Mouse (Mus musculus): Measurements from ENCODE around the gene Arih2. TPM values are rescaled to one million over a fixed set of nuclear protein-coding genes. Genes with fewer than 3 reads are reported as not detected.
"Not testable (repeated sequence)": the region's sequence is repeated elsewhere in the genome, so short reads cannot be mapped to it uniquely, and the experiment has no call there.

The Arih2 gene
- total RNA-seq, 2 experiments from 2014 or later: 51.7 to 53.8 TPM

- no peak overlapping the region for H3K4me3 ChIP-seq
- intact Hi-C loops (cut with DNase I): no loop called here
- H3K27ac ChIP-seq: no peak overlapping the region
- no peak for DNase-seq (ENCODE audit: extremely low spot score in 1 of 2, low spot score in 2 of 2)
- no peak for TF ChIP-seq CTCF (IDR thresholded peaks at IDR 0.05)
Observed at GRCm38 (mm10) chr9:108687181-108687580, 38.0 kb upstream of the Arih2 start.

GRCm38 (mm10) chr9:108686475-108686887 lies 37.3 kb upstream of the Arih2 start:
- no peak overlapping the region for H3K4me3 ChIP-seq
- TF ChIP-seq CTCF (IDR thresholded peaks at IDR 0.05): no peak
- intact Hi-C loops (cut with DNase I): no loop called here
- H3K27ac ChIP-seq: no peak overlapping the region
- no peak for DNase-seq (ENCODE audit: extremely low spot score in 1 of 2, low spot score in 2 of 2)

GRCm38 (mm10) chr9:108680026-108680425 lies 30.8 kb upstream of the Arih2 start:
- Histone ChIP-seq H3K4me3 (no peak overlapping the region), H3K27ac (no peak overlapping the region)
- intact Hi-C loops (cut with DNase I): no loop called here
- TF ChIP-seq CTCF (IDR thresholded peaks at IDR 0.05): no peak
- no peak for DNase-seq (ENCODE audit: extremely low spot score in 1 of 2, low spot score in 2 of 2)

DNA sequence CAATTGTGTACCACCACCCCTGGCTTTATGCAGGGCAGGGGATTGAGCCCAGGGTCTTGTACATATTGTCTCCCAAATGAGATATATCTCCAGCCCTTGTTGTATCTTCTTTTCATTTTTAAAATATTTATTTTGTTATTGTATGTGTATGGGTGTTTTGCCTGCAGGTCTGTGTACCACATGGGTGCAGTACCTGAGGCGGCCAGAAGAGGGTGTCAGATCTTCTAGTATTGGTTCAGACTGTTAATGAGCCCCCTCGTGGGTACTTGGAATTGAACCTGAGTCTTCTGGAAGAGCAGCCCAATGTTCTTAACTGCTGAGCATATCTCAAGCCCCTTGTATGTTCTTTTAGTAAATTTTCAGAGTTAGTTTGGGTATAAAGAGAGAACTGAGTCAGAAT lies 24.0 kb upstream of the Arih2 start:
- TF ChIP-seq CTCF (IDR thresholded peaks at IDR 0.05): peak; percentile 38
- Histone ChIP-seq H3K4me3 (no peak overlapping the region), H3K27ac (no peak overlapping the region)
- DNase-seq (ENCODE audit: extremely low spot score in 1 of 2, low spot score in 2 of 2): no peak
- intact Hi-C loops (cut with DNase I): no loop called here

DNA sequence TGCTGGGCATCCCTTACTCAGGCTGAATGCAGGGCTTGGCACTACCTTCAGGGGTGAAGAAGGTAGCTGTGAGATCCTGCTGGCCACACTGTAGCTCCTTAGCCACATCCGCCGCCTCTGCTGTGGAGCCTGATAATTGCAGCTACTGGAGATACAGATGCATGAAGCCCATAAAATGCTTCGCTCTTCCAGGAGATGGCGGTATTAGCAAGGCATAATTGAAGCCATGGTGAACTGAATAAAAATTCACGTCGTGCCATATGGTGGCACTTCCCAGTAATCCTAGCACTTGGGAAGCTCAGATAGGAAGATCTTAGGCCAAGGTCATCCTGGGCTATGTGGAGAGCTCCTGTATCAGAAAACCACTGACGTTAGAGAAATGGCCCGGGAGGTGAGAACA lies 20.7 kb upstream of the Arih2 start:
- intact Hi-C loops (cut with DNase I): no loop called here
- no peak overlapping the region for H3K27ac ChIP-seq
- no peak for DNase-seq (ENCODE audit: extremely low spot score in 1 of 2, low spot score in 2 of 2)
- no peak overlapping the region for H3K4me3 ChIP-seq
- TF ChIP-seq CTCF (IDR thresholded peaks at IDR 0.05): peak; percentile 35

DNA sequence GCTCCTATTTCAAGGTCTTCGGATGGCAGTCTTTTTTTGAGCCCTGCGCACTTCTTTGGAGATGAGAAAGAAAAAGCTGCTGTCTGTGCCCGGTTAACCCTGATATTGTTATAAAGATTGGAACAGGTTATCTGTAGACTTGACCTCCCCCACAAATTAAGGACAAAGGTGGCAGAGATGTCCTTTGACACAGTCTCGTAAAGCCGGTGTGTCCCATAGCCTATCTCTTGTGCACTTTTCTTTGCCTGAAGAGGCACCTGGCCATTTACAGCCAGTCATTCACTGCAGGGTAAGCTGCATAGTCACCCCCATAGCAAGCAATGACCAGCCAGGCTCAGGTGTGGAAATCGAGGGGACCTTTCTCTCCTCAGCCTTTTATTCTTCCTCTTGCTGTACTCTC lies 13.5 kb upstream of the Arih2 start:
- no peak overlapping the region for H3K27ac ChIP-seq
- H3K4me3 ChIP-seq: peak overlapping the region; percentile 62
- intact Hi-C loops (cut with DNase I): no loop called here
- no peak for DNase-seq (ENCODE audit: extremely low spot score in 1 of 2, low spot score in 2 of 2)
- no peak for TF ChIP-seq CTCF (IDR thresholded peaks at IDR 0.05)

GRCm38 (mm10) chr9:108661677-108662612 lies 12.8 kb upstream of the Arih2 start, which contains the start of gene Slc25a20:
Slc25a20 (plus strand) TSS chr9:108662088.
- TF ChIP-seq CTCF (IDR thresholded peaks at IDR 0.05): no peak
- intact Hi-C loops (cut with DNase I): no loop called here
- peak within 1 kb of the TSS; percentile 62 for H3K4me3 ChIP-seq
- no peak within 1 kb of the TSS for H3K27ac ChIP-seq
- DNase-seq (ENCODE audit: extremely low spot score in 1 of 2, low spot score in 2 of 2): peak; percentile 53 to 67

DNA sequence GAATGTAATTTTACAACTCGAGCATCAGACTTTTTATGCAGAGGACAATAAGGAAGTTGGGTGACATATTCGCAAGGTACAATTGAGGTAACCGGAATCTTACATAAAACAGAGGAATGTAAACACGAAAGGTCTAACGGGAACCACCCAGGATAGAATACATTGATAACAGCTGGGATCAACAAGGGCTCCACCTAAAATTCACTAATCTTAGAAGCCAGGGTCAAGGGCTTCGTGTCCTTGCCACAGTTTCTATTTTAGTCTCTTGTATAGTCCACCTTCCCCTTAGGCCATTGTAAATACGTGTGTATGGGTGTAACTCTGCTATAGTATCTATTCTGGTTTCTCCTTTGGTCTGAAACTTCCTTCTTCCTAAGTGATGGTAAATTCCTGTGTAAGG lies 6.7 kb upstream of the Arih2 start:
- DNase-seq (ENCODE audit: extremely low spot score in 1 of 2, low spot score in 2 of 2); H3K4me3 ChIP-seq; H3K27ac ChIP-seq; intact Hi-C loops (cut with DNase I): not testable (repeated sequence)

DNA sequence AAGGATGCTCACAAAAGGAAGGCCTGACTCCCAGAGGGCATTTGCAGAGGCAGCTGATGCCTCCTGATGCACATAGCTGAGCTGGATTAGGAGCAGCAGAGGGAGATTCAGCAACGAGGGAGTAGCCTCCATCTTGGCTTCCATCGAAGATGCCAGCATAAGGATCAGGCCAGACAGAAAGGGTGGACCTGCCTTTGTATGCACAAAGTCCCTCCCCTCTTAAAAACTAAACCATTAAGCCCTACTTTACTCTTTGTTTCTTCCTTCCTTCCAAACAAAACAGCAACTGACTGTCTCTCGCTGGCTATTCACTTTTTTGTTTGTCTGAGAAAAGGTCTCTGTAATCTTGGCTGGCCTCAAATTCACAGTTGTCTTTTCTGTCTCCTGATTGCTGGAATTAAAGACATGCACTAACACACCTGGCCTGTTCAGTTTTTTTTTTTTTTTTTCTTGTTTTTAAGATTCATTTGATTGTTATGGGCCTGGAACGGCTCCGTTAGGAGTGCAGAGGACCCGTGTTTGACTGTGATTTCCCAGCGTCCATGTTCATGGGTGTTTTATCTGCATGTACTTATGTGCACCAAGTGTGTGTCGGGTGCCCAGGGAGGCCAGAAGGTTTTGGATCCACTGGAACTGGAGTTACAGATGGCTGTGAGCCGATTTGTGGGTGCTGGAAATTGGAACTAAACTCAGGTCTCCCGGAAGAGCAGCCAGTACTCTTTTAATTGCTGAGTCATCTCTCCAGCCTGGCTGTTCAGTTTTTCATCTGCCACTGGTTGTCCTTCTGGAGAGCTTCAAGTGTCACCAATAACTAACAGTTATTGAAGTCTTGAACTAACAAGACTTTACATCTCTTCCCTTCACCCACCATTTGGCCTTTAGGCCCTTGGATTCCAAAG lies 5.6 kb upstream of the Arih2 start:
- H3K27ac ChIP-seq: no peak overlapping the region
- intact Hi-C loops (cut with DNase I): no loop called here
- DNase-seq (ENCODE audit: extremely low spot score in 1 of 2, low spot score in 2 of 2): no peak
- TF ChIP-seq CTCF (IDR thresholded peaks at IDR 0.05): no peak
- H3K4me3 ChIP-seq: no peak overlapping the region

- intact Hi-C loops (cut with DNase I): loop anchor here (5.0 kb wide), 1 partner anchor 82 kb away; the partner anchor contains the start of genes Dalrd3 and Ndufaf3
- TF ChIP-seq CTCF (IDR thresholded peaks at IDR 0.05): no peak
- H3K4me3 ChIP-seq: peak overlapping the region; percentile 78
- DNase-seq (ENCODE audit: extremely low spot score in 1 of 2, low spot score in 2 of 2): no peak
- peak overlapping the region; percentile 95 for H3K27ac ChIP-seq
Observed at GRCm38 (mm10) chr9:108649561-108650440, 615 bp upstream of the Arih2 start.

DNA sequence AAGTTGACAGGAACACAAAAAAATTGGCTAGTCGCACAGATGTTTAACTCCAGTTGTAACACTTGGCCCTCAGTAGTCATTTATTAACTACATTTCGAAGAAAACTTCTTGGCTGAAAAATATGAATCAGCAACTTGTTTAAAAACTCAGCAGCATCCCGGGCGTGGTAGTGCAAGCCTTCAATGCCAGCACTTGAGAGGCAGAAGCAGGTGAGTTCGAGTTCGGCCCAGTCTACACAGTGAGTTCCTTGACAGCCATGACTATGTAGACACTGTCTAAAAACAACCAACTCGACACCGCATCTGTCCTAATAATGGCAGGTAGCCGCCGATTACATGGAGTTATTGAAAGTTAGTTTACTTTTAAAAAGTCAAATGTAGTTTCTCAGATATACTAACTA lies 1.0 kb downstream of the Arih2 start:
- TF ChIP-seq CTCF (IDR thresholded peaks at IDR 0.05): no peak
- Histone ChIP-seq H3K27ac (peak overlapping the region; percentile 95; the same call in 1 of the 2 replicates), H3K4me3 (peak overlapping the region; percentile 78)
- no peak for DNase-seq (ENCODE audit: extremely low spot score in 1 of 2, low spot score in 2 of 2)
- intact Hi-C loops (cut with DNase I): loop anchor here (5.0 kb wide), 1 partner anchor 81 kb away; the partner anchor contains the start of genes Dalrd3 and Ndufaf3
